Mouse (Mus musculus) liver, adult 2 months (tissue): ENCODE results near the gene Shq1.

Experiments used
- CTCF ChIP-seq: fragments of 200-500 bp; IDR thresholded peaks from 2 replicates; pipeline ENCODE4 v1.5.1; 2011; ENCODE audit warnings: low read depth, low read length, control low read depth
- POLR2A ChIP-seq: fragments of 200-500 bp; IDR thresholded peaks from 2 replicates; pipeline ENCODE4 v1.6.1; 2011; ENCODE audit warnings: low read length, control low read depth; ENCODE audit not compliant: insufficient read depth; ENCODE audit errors: extremely low read depth

GRCm38 (mm10) chr6:100537987-100538386 lies 133.0 kb downstream of the Shq1 start:
- TF ChIP-seq POLR2A = no peak
- no peak for TF ChIP-seq CTCF
